Mouse (Mus musculus) myocyte (in vitro differentiated cells): ENCODE data around the gene Dynlrb1. TPM values are rescaled to one million over a fixed set of nuclear protein-coding genes. Genes with fewer than 3 reads are reported as not detected.
A peak's percentile ranks its signal among the peaks of the same experiment; 100 is the strongest.

ENCODE experiments used
- H3K27me3 ChIP-seq: one replicate; pipeline ENCODE4 v1.6.1; 2011; ENCODE audit not compliant: control insufficient read depth, insufficient read depth, insufficient read length
- H3K36me3 ChIP-seq: one replicate; pipeline ENCODE4 v1.6.1; 2011; ENCODE audit not compliant: control insufficient read depth, insufficient read depth
- H3K4me2 ChIP-seq: one replicate; pipeline ENCODE4 v1.6.1; 2011; ENCODE audit warnings: low read depth, control low read depth
- H3K4me3 ChIP-seq: one replicate; pipeline ENCODE4 v1.5.1; 2011; ENCODE audit warnings: mild to moderate bottlenecking, control low read depth, moderate library complexity
- H3K79me2 ChIP-seq: one replicate; pipeline ENCODE4 v1.6.1; 2011; ENCODE audit not compliant: control insufficient read depth, insufficient read depth
- H3ac ChIP-seq: one replicate; pipeline ENCODE4 v1.6.1; 2011; ENCODE audit not compliant: control insufficient read depth, insufficient read length
- CEBPB ChIP-seq: IDR thresholded peaks from 2 replicates; pipeline ENCODE4 v1.6.1; 2011; ENCODE audit warnings: mild to moderate bottlenecking, moderate library complexity; ENCODE audit not compliant: poor library complexity, insufficient read depth, severe bottlenecking
- E2F4 ChIP-seq: IDR thresholded peaks from one replicate; pipeline ENCODE4 v1.6.1; 2011; ENCODE audit warnings: mild to moderate bottlenecking, control low read depth, moderate library complexity; ENCODE audit not compliant: insufficient read depth
- MAX ChIP-seq: IDR thresholded peaks from one replicate; pipeline ENCODE4 v1.6.1; 2011; ENCODE audit warnings: low read depth, mild to moderate bottlenecking, control low read depth
- MYOD1 ChIP-seq, 3 experiments: IDR thresholded peaks; one replicate each; pipeline ENCODE4 v1.6.1; 2011; ENCODE audit warnings: control low read depth in 2 of 3, low read depth in 2 of 3, mild to moderate bottlenecking in 2 of 3, moderate library complexity in 1 of 3; ENCODE audit not compliant: insufficient read length in 2 of 3, control insufficient read depth in 1 of 3
- MYOG ChIP-seq, 3 experiments: IDR thresholded peaks; one replicate each; pipeline ENCODE4 v1.6.1; 2011; ENCODE audit warnings: control low read depth in 2 of 3, low read depth in 2 of 3, mild to moderate bottlenecking in 2 of 3; ENCODE audit not compliant: insufficient read length in 2 of 3, control insufficient read depth in 1 of 3, insufficient read depth in 1 of 3
- POLR2A ChIP-seq: IDR thresholded peaks from one replicate; pipeline ENCODE4 v1.6.1; 2011; ENCODE audit warnings: low read depth, mild to moderate bottlenecking, control low read depth, moderate library complexity; ENCODE audit not compliant: insufficient read length
- POLR2AphosphoS2 ChIP-seq: IDR thresholded peaks from one replicate; pipeline ENCODE4 v1.6.1; 2011; ENCODE audit warnings: low read depth, control low read depth; ENCODE audit not compliant: insufficient read length
- REST ChIP-seq: IDR thresholded peaks from one replicate; pipeline ENCODE4 v1.6.1; 2011; ENCODE audit warnings: mild to moderate bottlenecking, control low read depth, moderate library complexity; ENCODE audit not compliant: insufficient read depth, insufficient read length
- SRF ChIP-seq: IDR thresholded peaks from one replicate; pipeline ENCODE4 v1.6.1; 2011; ENCODE audit warnings: low read depth; ENCODE audit not compliant: control insufficient read depth, insufficient read length
- TCF12 ChIP-seq: IDR thresholded peaks from one replicate; pipeline ENCODE4 v1.6.1; 2011; ENCODE audit warnings: mild to moderate bottlenecking, control low read depth; ENCODE audit not compliant: poor library complexity, insufficient read depth, severe bottlenecking
- TCF3 ChIP-seq: IDR thresholded peaks from one replicate; pipeline ENCODE4 v1.6.1; 2011; ENCODE audit warnings: low read depth, control low read depth; ENCODE audit not compliant: insufficient read length
- USF1 ChIP-seq: IDR thresholded peaks from one replicate; pipeline ENCODE4 v1.6.1; 2011; ENCODE audit warnings: low read depth, mild to moderate bottlenecking, control low read depth, moderate library complexity
- polyA plus RNA-seq: library from polyadenylated mRNA; unstranded; fragments of >200 nt; fragmentation: generic; extraction: Trizol; gene quantifications from one replicate; pipeline ENCODE4 v1.2.1, GENCODE M21; 2012; ENCODE audit warnings: missing spikeins

Gene Dynlrb1
- polyA plus RNA-seq, 1 experiment, result 418 TPM

DNA sequence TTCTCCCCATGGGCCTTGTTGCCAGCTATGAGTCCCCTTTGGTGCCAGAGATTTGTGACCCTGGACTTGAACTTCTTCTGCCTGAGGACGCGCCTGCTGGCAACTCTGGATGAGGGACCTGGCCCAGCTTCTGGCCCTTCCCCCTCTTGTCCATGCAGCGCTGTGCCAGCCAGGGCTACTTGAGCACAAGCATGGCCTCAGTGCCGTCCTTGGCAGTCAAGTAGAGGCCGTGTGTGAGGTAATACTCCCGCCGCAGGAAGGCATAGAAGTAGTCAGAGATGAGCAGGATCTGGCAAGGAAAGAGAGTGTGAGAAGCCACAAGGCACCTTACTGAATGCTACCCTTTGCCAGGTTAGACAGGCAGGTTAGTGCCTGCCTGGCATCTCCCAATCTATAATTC, 42.0 kb downstream of the Dynlrb1 start:
- Histone ChIP-seq H3ac (no peak overlapping the region), H3K27me3 (no peaks in the 10 kb centered on the region), H3K79me2 (no peaks in the 10 kb centered on the region), H3K36me3 (peaks cover 3% of the 10 kb centered on the region), H3K4me2 (no peak overlapping the region), H3K4me3 (no peak overlapping the region)
- TF ChIP-seq MYOG (IDR thresholded peaks at IDR 0.05; ENCODE audit: control insufficient read depth in 1 of 3, insufficient read depth in 1 of 3, insufficient read length in 2 of 3, low read depth in 2 of 3), result no peak

GRCm38 (mm10) chr2:155279163-155279562, 42.8 kb downstream of the Dynlrb1 start:
- Histone ChIP-seq H3ac (no peak overlapping the region), H3K4me2 (peak overlapping the region; percentile 57), H3K36me3 (peaks cover 3% of the 10 kb centered on the region), H3K4me3 (no peak overlapping the region), H3K27me3 (no peaks in the 10 kb centered on the region), H3K79me2 (no peaks in the 10 kb centered on the region)
- TF ChIP-seq E2F4 (no peak), MYOG (IDR thresholded peaks at IDR 0.05; ENCODE audit: control insufficient read depth in 1 of 3, insufficient read depth in 1 of 3, insufficient read length in 2 of 3, low read depth in 2 of 3) (peak in 1 of 3 experiments; percentile 12)

DNA sequence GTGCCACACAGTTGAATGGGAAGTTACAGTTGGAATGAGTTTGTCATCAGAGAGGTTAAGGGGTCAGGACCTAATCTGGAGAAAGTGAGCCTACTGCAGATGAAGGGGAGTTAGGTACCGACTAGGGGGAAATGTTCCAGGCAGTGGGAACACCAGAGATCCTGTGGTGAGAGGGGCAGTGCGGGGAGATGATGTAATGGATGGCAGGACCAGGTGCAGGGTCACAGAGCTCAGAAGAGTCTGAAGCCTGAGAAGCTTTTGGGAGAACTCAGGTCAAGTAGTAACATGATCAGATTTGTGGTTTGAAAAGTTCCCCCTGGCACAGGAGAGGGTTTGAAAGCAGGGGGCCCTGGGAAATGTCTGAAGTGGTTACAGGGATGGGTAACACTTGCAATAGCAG, 43.8 kb downstream of the Dynlrb1 start:
- TF ChIP-seq CEBPB (peak; percentile 45; the same call in 1 of the 2 replicates), TCF12 (peak; percentile 32), E2F4 (no peak), TCF3 (peak; percentile 33), SRF (no peak), USF1 (no peak), POLR2A (no peak), MYOG (IDR thresholded peaks at IDR 0.05; ENCODE audit: control insufficient read depth in 1 of 3, insufficient read depth in 1 of 3, insufficient read length in 2 of 3, low read depth in 2 of 3) (peak in 1 of 3 experiments; percentile 77), POLR2AphosphoS2 (no peak), MYOD1 (IDR thresholded peaks at IDR 0.05; ENCODE audit: control insufficient read depth in 1 of 3, insufficient read length in 2 of 3, low read depth in 2 of 3) (peak; percentile 59 to 95 (median 91)), MAX (no peak), REST (no peak)
- H3K36me3 ChIP-seq, result peaks cover 3% of the 10 kb centered on the region

DNA sequence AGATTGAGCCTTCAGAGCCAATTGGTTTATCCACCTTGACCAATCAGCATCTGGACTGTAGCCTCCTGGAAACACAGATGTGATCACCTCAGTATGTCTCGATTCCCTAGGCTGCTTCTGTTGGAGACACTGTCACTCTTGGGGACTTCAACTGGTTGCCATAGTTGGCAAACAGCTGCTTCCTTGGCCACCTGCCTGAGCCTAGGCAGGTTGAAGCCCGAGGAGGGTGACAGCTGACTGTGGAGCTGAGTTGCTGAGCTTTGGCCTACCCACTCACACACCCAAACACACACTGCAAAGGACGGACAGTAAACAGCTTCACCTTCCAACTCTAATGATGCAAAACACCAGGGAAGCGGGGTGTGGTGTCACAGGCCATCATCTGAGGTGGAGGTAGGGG, 47.5 kb downstream of the Dynlrb1 start:
- H3K4me3 ChIP-seq, result no peak overlapping the region

More for the DNA sequence above, 43.8 kb downstream of the Dynlrb1 start:
- Histone ChIP-seq H3K4me3 (no peak overlapping the region), H3K4me2 (peak overlapping the region; percentile 57), H3ac (no peak overlapping the region), H3K27me3 (no peaks in the 10 kb centered on the region), H3K79me2 (no peaks in the 10 kb centered on the region)

GRCm38 (mm10) chr2:155284647-155285046, 48.3 kb downstream of the Dynlrb1 start:
- no peaks in the 10 kb centered on the region for H3K27me3 ChIP-seq
- H3K79me2 ChIP-seq, result no peaks in the 10 kb centered on the region
- H3ac ChIP-seq, result no peak overlapping the region
- no peak overlapping the region for H3K4me2 ChIP-seq
- no peaks in the 10 kb centered on the region for H3K36me3 ChIP-seq
- TF ChIP-seq POLR2AphosphoS2 (no peak), TCF12 (no peak), E2F4 (no peak), MYOD1 (IDR thresholded peaks at IDR 0.05; ENCODE audit: control insufficient read depth in 1 of 3, insufficient read length in 2 of 3, low read depth in 2 of 3) (no peak), MYOG (IDR thresholded peaks at IDR 0.05; ENCODE audit: control insufficient read depth in 1 of 3, insufficient read depth in 1 of 3, insufficient read length in 2 of 3, low read depth in 2 of 3) (no peak), TCF3 (no peak), SRF (no peak), POLR2A (no peak), REST (no peak), MAX (no peak), CEBPB (no peak), USF1 (no peak)
- no peak overlapping the region for H3K4me3 ChIP-seq

More for the DNA sequence above, 47.5 kb downstream of the Dynlrb1 start:
- H3K36me3 ChIP-seq, result no peaks in the 10 kb centered on the region
- no peak overlapping the region for H3ac ChIP-seq
- H3K79me2 ChIP-seq, result no peaks in the 10 kb centered on the region
- TF ChIP-seq POLR2A (no peak), E2F4 (no peak), CEBPB (no peak), TCF12 (peak; percentile 67), SRF (no peak), MAX (no peak), REST (no peak), MYOD1 (IDR thresholded peaks at IDR 0.05; ENCODE audit: control insufficient read depth in 1 of 3, insufficient read length in 2 of 3, low read depth in 2 of 3) (peak; percentile 71 to 94 (median 92)), TCF3 (peak; percentile 64), USF1 (no peak), POLR2AphosphoS2 (no peak), MYOG (IDR thresholded peaks at IDR 0.05; ENCODE audit: control insufficient read depth in 1 of 3, insufficient read depth in 1 of 3, insufficient read length in 2 of 3, low read depth in 2 of 3) (peak; percentile 89 to 97 (median 90))
- peak overlapping the region; percentile 54 for H3K4me2 ChIP-seq
- H3K27me3 ChIP-seq, result no peaks in the 10 kb centered on the region
